Mouse (Mus musculus): ENCODE measurements around the gene Cfap77. TPM values are rescaled to one million over a fixed set of nuclear protein-coding genes. Genes with fewer than 3 reads are reported as not detected.

Cfap77 gene
- polyA plus RNA-seq, 1 experiment from 2014 or later: 0.35 TPM

- H3K9me3 ChIP-seq (replicated peaks): no peaks in the 10 kb centered on the region
- no peak overlapping the region for H3K4me3 ChIP-seq (replicated peaks)
- no peak overlapping the region for H3K27ac ChIP-seq
- ATAC-seq (replicated peaks; ENCODE audit: low FRiP score): no peak
- H3K36me3 ChIP-seq: no peaks in the 10 kb centered on the region
- WGBS: 60% methylated on average over 4 of the region's 4 CpGs
- H3K4me2 ChIP-seq: no peak overlapping the region
- H3K27me3 ChIP-seq: peaks cover 95% of the 10 kb centered on the region
- H3K4me1 ChIP-seq: peaks cover 14% of the 10 kb centered on the region
- H3K9ac ChIP-seq: no peak overlapping the region
These were observed 76.4 kb downstream of the Cfap77 start for GRCm38 (mm10) chr2:28978461-28978860.

GRCm38 (mm10) chr2:28976635-28977034 lies 78.2 kb downstream of the Cfap77 start:
- whole genome bisulfite sequencing: 10% methylated on average over 7 of the region's 7 CpGs
- no peak overlapping the region for H3K27ac ChIP-seq
- H3K27me3 ChIP-seq: peaks cover 97% of the 10 kb centered on the region
- no peak for ATAC-seq (replicated peaks; ENCODE audit: low FRiP score)
- H3K4me2 ChIP-seq: no peak overlapping the region
- H3K4me3 ChIP-seq (replicated peaks): no peak overlapping the region
- no peak overlapping the region for H3K9ac ChIP-seq
- H3K4me1 ChIP-seq: peaks cover 14% of the 10 kb centered on the region
- H3K9me3 ChIP-seq (replicated peaks): no peaks in the 10 kb centered on the region
- no peaks in the 10 kb centered on the region for H3K36me3 ChIP-seq

GRCm38 (mm10) chr2:28975604-28976003 lies 79.3 kb downstream of the Cfap77 start:
- Histone ChIP-seq H3K4me1 (peaks cover 14% of the 10 kb centered on the region), H3K36me3 (no peaks in the 10 kb centered on the region), H3K9me3 (replicated peaks) (no peaks in the 10 kb centered on the region), H3K27ac (no peak overlapping the region), H3K4me3 (replicated peaks) (no peak overlapping the region), H3K4me2 (no peak overlapping the region), H3K9ac (no peak overlapping the region), H3K27me3 (peaks cover 97% of the 10 kb centered on the region)
- no peak for ATAC-seq (replicated peaks; ENCODE audit: low FRiP score)
- 77% methylated on average over 5 of the region's 5 CpGs for WGBS

GRCm38 (mm10) chr2:28974520-28974919 lies 80.3 kb downstream of the Cfap77 start:
- H3K27ac ChIP-seq: no peak overlapping the region
- no peak overlapping the region for H3K4me3 ChIP-seq (replicated peaks)
- WGBS: 17% methylated on average over 6 of the region's 6 CpGs
- no peaks in the 10 kb centered on the region for H3K36me3 ChIP-seq
- ATAC-seq (replicated peaks; ENCODE audit: low FRiP score): no peak
- H3K9ac ChIP-seq: no peak overlapping the region
- peaks cover 14% of the 10 kb centered on the region for H3K4me1 ChIP-seq
- no peaks in the 10 kb centered on the region for H3K9me3 ChIP-seq (replicated peaks)
- no peak overlapping the region for H3K4me2 ChIP-seq
- H3K27me3 ChIP-seq: peaks cover 97% of the 10 kb centered on the region

- H3K27me3 ChIP-seq: peaks cover 99% of the 10 kb centered on the region
These were observed 80.9 kb downstream of the Cfap77 start for GRCm38 (mm10) chr2:28973832-28974450.

GRCm38 (mm10) chr2:28970424-28970823 lies 84.4 kb downstream of the Cfap77 start:
- H3K4me1 ChIP-seq: peaks cover 33% of the 10 kb centered on the region
- peaks cover 97% of the 10 kb centered on the region for H3K27me3 ChIP-seq
- WGBS: 83% methylated on average over 14 of the region's 14 CpGs
- H3K27ac ChIP-seq: no peak overlapping the region
- no peak overlapping the region for H3K4me3 ChIP-seq (replicated peaks)
- no peak overlapping the region for H3K4me2 ChIP-seq
- no peak for ATAC-seq (replicated peaks; ENCODE audit: low FRiP score)
- H3K9ac ChIP-seq: no peak overlapping the region
- no peaks in the 10 kb centered on the region for H3K36me3 ChIP-seq
- no peaks in the 10 kb centered on the region for H3K9me3 ChIP-seq (replicated peaks)

More at GRCm38 (mm10) chr2:28973832-28974450, 80.9 kb downstream of the Cfap77 start:
- Histone ChIP-seq H3K27ac (no peak overlapping the region), H3K9me3 (replicated peaks) (no peaks in the 10 kb centered on the region), H3K9ac (no peak overlapping the region), H3K4me2 (no peak overlapping the region), H3K4me3 (replicated peaks) (no peak overlapping the region), H3K4me1 (peaks cover 14% of the 10 kb centered on the region), H3K36me3 (no peaks in the 10 kb centered on the region)
- WGBS: 34% methylated on average over 15 of the region's 15 CpGs
- no peak; the same call in 1 of the 2 replicates for ATAC-seq (replicated peaks; ENCODE audit: low FRiP score)

- no peak overlapping the region for H3K9ac ChIP-seq
- 70% methylated on average over 1 of the region's 1 CpGs for WGBS
- no peak for ATAC-seq (replicated peaks; ENCODE audit: low FRiP score)
- H3K4me1 ChIP-seq: peaks cover 26% of the 10 kb centered on the region
- no peak overlapping the region for H3K27ac ChIP-seq
- peaks cover 97% of the 10 kb centered on the region for H3K27me3 ChIP-seq
- H3K9me3 ChIP-seq (replicated peaks): no peaks in the 10 kb centered on the region
- H3K4me2 ChIP-seq: no peak overlapping the region
- H3K36me3 ChIP-seq: no peaks in the 10 kb centered on the region
- H3K4me3 ChIP-seq (replicated peaks): no peak overlapping the region
These were observed 86.6 kb downstream of the Cfap77 start for GRCm38 (mm10) chr2:28968278-28968677.

- Histone ChIP-seq H3K9ac (no peak overlapping the region), H3K4me3 (replicated peaks) (no peak overlapping the region), H3K4me1 (peaks cover 26% of the 10 kb centered on the region), H3K27ac (no peak overlapping the region), H3K4me2 (no peak overlapping the region), H3K36me3 (no peaks in the 10 kb centered on the region), H3K27me3 (peaks cover 98% of the 10 kb centered on the region), H3K9me3 (replicated peaks) (no peaks in the 10 kb centered on the region)
- ATAC-seq (replicated peaks; ENCODE audit: low FRiP score): peak; percentile 93
- 11% methylated on average over 14 of the region's 14 CpGs for WGBS
These were observed 88.6 kb downstream of the Cfap77 start for GRCm38 (mm10) chr2:28966151-28966795.

- H3K4me2 ChIP-seq: no peak overlapping the region
- ATAC-seq (replicated peaks; ENCODE audit: low FRiP score): no peak; the same call in 1 of the 2 replicates
- peaks cover 97% of the 10 kb centered on the region for H3K27me3 ChIP-seq
- no peak overlapping the region for H3K9ac ChIP-seq
- no peaks in the 10 kb centered on the region for H3K9me3 ChIP-seq (replicated peaks)
- H3K4me1 ChIP-seq: peaks cover 26% of the 10 kb centered on the region
- H3K4me3 ChIP-seq (replicated peaks): no peak overlapping the region
- 70% methylated on average over 6 of the region's 6 CpGs for WGBS
- H3K27ac ChIP-seq: peak overlapping the region; percentile 48
- H3K36me3 ChIP-seq: no peaks in the 10 kb centered on the region
These were observed 91.3 kb downstream of the Cfap77 start for GRCm38 (mm10) chr2:28963565-28963964.

- no peak overlapping the region for H3K4me2 ChIP-seq
- H3K36me3 ChIP-seq: no peaks in the 10 kb centered on the region
- no peak overlapping the region for H3K9ac ChIP-seq
- no peak overlapping the region for H3K27ac ChIP-seq
- peaks cover 20% of the 10 kb centered on the region for H3K4me1 ChIP-seq
- WGBS: 75% methylated on average over 5 of the region's 5 CpGs
- no peaks in the 10 kb centered on the region for H3K9me3 ChIP-seq (replicated peaks)
- H3K4me3 ChIP-seq (replicated peaks): no peak overlapping the region
- ATAC-seq (replicated peaks; ENCODE audit: low FRiP score): no peak
- H3K27me3 ChIP-seq: peaks cover 96% of the 10 kb centered on the region
These were observed 93.2 kb downstream of the Cfap77 start for GRCm38 (mm10) chr2:28961636-28962035.

GRCm38 (mm10) chr2:28961024-28961585 lies 93.8 kb downstream of the Cfap77 start:
- no peak for ATAC-seq (replicated peaks; ENCODE audit: low FRiP score)

GRCm38 (mm10) chr2:28956874-28957273 lies 98.0 kb downstream of the Cfap77 start:
- Histone ChIP-seq H3K4me2 (no peak overlapping the region), H3K9ac (no peak overlapping the region), H3K4me3 (replicated peaks) (no peak overlapping the region), H3K4me1 (no peaks in the 10 kb centered on the region), H3K36me3 (no peaks in the 10 kb centered on the region), H3K9me3 (replicated peaks) (no peaks in the 10 kb centered on the region), H3K27me3 (peaks cover 94% of the 10 kb centered on the region), H3K27ac (no peak overlapping the region)
- ATAC-seq (replicated peaks; ENCODE audit: low FRiP score): no peak
- WGBS: 88% methylated on average over 4 of the region's 4 CpGs

More at GRCm38 (mm10) chr2:28961024-28961585, 93.8 kb downstream of the Cfap77 start:
- no peak overlapping the region for H3K27ac ChIP-seq
- no peak overlapping the region for H3K9ac ChIP-seq
- 79% methylated on average over 15 of the region's 15 CpGs for WGBS
- H3K4me3 ChIP-seq (replicated peaks): no peak overlapping the region
- H3K27me3 ChIP-seq: peaks cover 96% of the 10 kb centered on the region
- no peak overlapping the region for H3K4me2 ChIP-seq
- H3K9me3 ChIP-seq (replicated peaks): no peaks in the 10 kb centered on the region
- H3K36me3 ChIP-seq: no peaks in the 10 kb centered on the region
- peaks cover 15% of the 10 kb centered on the region for H3K4me1 ChIP-seq
